Mouse (Mus musculus): ENCODE results near the gene Olfr1241. TPM values are rescaled to one million over a fixed set of nuclear protein-coding genes. Genes with fewer than 3 reads are reported as not detected.

The Olfr1241 gene
- polyA plus RNA-seq (2015; fragmentation: Nextera tagmentation; extraction: Ambion mirVana): not detected in 2 replicates

- Histone ChIP-seq H3K36me3 (no peaks in the 10 kb centered on the region), H3K4me1 (replicated peaks) (no peaks in the 10 kb centered on the region), H3K27me3 (no peaks in the 10 kb centered on the region), H3K9me3 (no peaks in the 10 kb centered on the region), H3K4me2 (no peak within 1 kb of the TSS), H3K9ac (no peak within 1 kb of the TSS), H3K4me3 (no peak within 1 kb of the TSS), H3K27ac (replicated peaks) (no peak within 1 kb of the TSS)
- no peak for ATAC-seq (ENCODE audit: low FRiP score, low read depth)
Observed at GRCm38 (mm10) chr2:89487026-89487425, at the start of gene Olfr1241. Gene Olfr1241, minus strand, starts transcription at chr2:89487126.

GRCm38 (mm10) chr2:89531387-89531786 is 44.5 kb upstream of the Olfr1241 start, which contains the start of gene Olfr1243:
Gene Olfr1243, minus strand, starts transcription at chr2:89531487.
- H3K4me2 ChIP-seq: no peak within 1 kb of the TSS
- WGBS: 88% methylated on average over 1 of the region's 1 CpGs
- H3K4me1 ChIP-seq (replicated peaks): no peaks in the 10 kb centered on the region
- no peak within 1 kb of the TSS for H3K9ac ChIP-seq
- H3K27me3 ChIP-seq: no peaks in the 10 kb centered on the region
- no peaks in the 10 kb centered on the region for H3K9me3 ChIP-seq
- no peak for ATAC-seq (ENCODE audit: low FRiP score, low read depth)
- no peaks in the 10 kb centered on the region for H3K36me3 ChIP-seq
- H3K4me3 ChIP-seq: no peak within 1 kb of the TSS
- H3K27ac ChIP-seq (replicated peaks): no peak within 1 kb of the TSS

GRCm38 (mm10) chr2:89498235-89498634 is 11.3 kb upstream of the Olfr1241 start, which contains the start of gene Olfr1242:
Gene Olfr1242, minus strand, starts transcription at chr2:89498335.
- Histone ChIP-seq H3K4me3 (no peak within 1 kb of the TSS), H3K27me3 (no peaks in the 10 kb centered on the region), H3K9ac (no peak within 1 kb of the TSS), H3K36me3 (no peaks in the 10 kb centered on the region), H3K9me3 (no peaks in the 10 kb centered on the region), H3K27ac (replicated peaks) (no peak within 1 kb of the TSS), H3K4me2 (no peak within 1 kb of the TSS), H3K4me1 (replicated peaks) (no peaks in the 10 kb centered on the region)
- no peak for ATAC-seq (ENCODE audit: low FRiP score, low read depth)
- 93% methylated on average over 1 of the region's 1 CpGs for WGBS

- no peak within 1 kb of the TSS for H3K9ac ChIP-seq
- no peaks in the 10 kb centered on the region for H3K27me3 ChIP-seq
- no peaks in the 10 kb centered on the region for H3K36me3 ChIP-seq
- 89% methylated on average over 3 of the region's 3 CpGs for WGBS
- H3K4me2 ChIP-seq: no peak within 1 kb of the TSS
- H3K27ac ChIP-seq (replicated peaks): no peak within 1 kb of the TSS
- no peak within 1 kb of the TSS for H3K4me3 ChIP-seq
- no peaks in the 10 kb centered on the region for H3K4me1 ChIP-seq (replicated peaks)
- ATAC-seq (ENCODE audit: low FRiP score, low read depth): no peak
- no peaks in the 10 kb centered on the region for H3K9me3 ChIP-seq
Observed at GRCm38 (mm10) chr2:89442900-89443299, 44.0 kb downstream of the Olfr1241 start, which contains the start of gene Olfr1240. Gene Olfr1240, minus strand, starts transcription at chr2:89443000.

Other genes starting within 250 kb of the Olfr1241 start
- gene Olfr1228, start 233.1 kb downstream of the Olfr1241 start, polyA plus RNA-seq (2015; fragmentation: Nextera tagmentation; extraction: Ambion mirVana): not detected in 2 replicates
- gene Olfr1229, start 199.1 kb downstream of the Olfr1241 start, polyA plus RNA-seq (2015; fragmentation: Nextera tagmentation; extraction: Ambion mirVana): not detected in 2 replicates
- gene Olfr1230, start 189.9 kb downstream of the Olfr1241 start, polyA plus RNA-seq (2015; fragmentation: Nextera tagmentation; extraction: Ambion mirVana): not detected in 2 replicates
- not detected in 2 replicates for gene Olfr1231, start 180.1 kb downstream of the Olfr1241 start, polyA plus RNA-seq (2015; fragmentation: Nextera tagmentation; extraction: Ambion mirVana)
- not detected in 2 replicates for gene Olfr1232, start 157.5 kb downstream of the Olfr1241 start, polyA plus RNA-seq (2015; fragmentation: Nextera tagmentation; extraction: Ambion mirVana)
- not detected in 2 replicates for gene Olfr1233, start 144.7 kb downstream of the Olfr1241 start, polyA plus RNA-seq (2015; fragmentation: Nextera tagmentation; extraction: Ambion mirVana)
- gene Olfr1234, start 122.3 kb downstream of the Olfr1241 start, polyA plus RNA-seq (2015; fragmentation: Nextera tagmentation; extraction: Ambion mirVana): not detected in 2 replicates
- not detected in 2 replicates for gene Olfr1238, start 77.5 kb downstream of the Olfr1241 start, polyA plus RNA-seq (2015; fragmentation: Nextera tagmentation; extraction: Ambion mirVana)
- gene Olfr1239, start 66.7 kb downstream of the Olfr1241 start, polyA plus RNA-seq (2015; fragmentation: Nextera tagmentation; extraction: Ambion mirVana): not detected in 2 replicates
- gene Olfr1240, start 44.1 kb downstream of the Olfr1241 start, polyA plus RNA-seq (2015; fragmentation: Nextera tagmentation; extraction: Ambion mirVana): not detected in 2 replicates
- not detected in 2 replicates for gene Olfr1242, start 11.2 kb upstream of the Olfr1241 start, polyA plus RNA-seq (2015; fragmentation: Nextera tagmentation; extraction: Ambion mirVana)
- not detected in 2 replicates for gene Olfr1243, start 44.4 kb upstream of the Olfr1241 start, polyA plus RNA-seq (2015; fragmentation: Nextera tagmentation; extraction: Ambion mirVana)
- not detected in 2 replicates for gene Olfr1245, start 91.3 kb upstream of the Olfr1241 start, polyA plus RNA-seq (2015; fragmentation: Nextera tagmentation; extraction: Ambion mirVana)
- gene Olfr1246, start 106.0 kb upstream of the Olfr1241 start, polyA plus RNA-seq (2015; fragmentation: Nextera tagmentation; extraction: Ambion mirVana): not detected in 2 replicates
- gene Olfr1247, start 127.0 kb upstream of the Olfr1241 start, polyA plus RNA-seq (2015; fragmentation: Nextera tagmentation; extraction: Ambion mirVana): not detected in 2 replicates
- not detected in 2 replicates for gene Olfr1248, start 131.1 kb upstream of the Olfr1241 start, polyA plus RNA-seq (2015; fragmentation: Nextera tagmentation; extraction: Ambion mirVana)
- gene Olfr1249, start 147.9 kb upstream of the Olfr1241 start, polyA plus RNA-seq (2015; fragmentation: Nextera tagmentation; extraction: Ambion mirVana): not detected in 2 replicates
- not detected in 2 replicates for gene Olfr1250, start 174.3 kb upstream of the Olfr1241 start, polyA plus RNA-seq (2015; fragmentation: Nextera tagmentation; extraction: Ambion mirVana)
- not detected in 2 replicates for gene Olfr1251, start 184.8 kb upstream of the Olfr1241 start, polyA plus RNA-seq (2015; fragmentation: Nextera tagmentation; extraction: Ambion mirVana)
- gene Olfr1252, start 237.9 kb upstream of the Olfr1241 start, polyA plus RNA-seq (2015; fragmentation: Nextera tagmentation; extraction: Ambion mirVana): not detected in 2 replicates

Data from hindbrain, embryonic 15.5 days (tissue).